Mouse (Mus musculus) left cerebral cortex, adult 18-20 months (tissue): ENCODE measurements around the gene Atp5e. TPM values are rescaled to one million over a fixed set of nuclear protein-coding genes. Genes with fewer than 3 reads are reported as not detected.

Experiments used
- DNase-seq, 2 experiments: peaks; one replicate each; pipeline ENCODE4 v3.0.0; 2021 to 2022; ENCODE audit warnings: low spot score in 2 of 2, mixed read lengths in 1 of 2
- total RNA-seq, 2 experiments: library from RNA; stranded (reverse); gene quantifications; 2 replicates each; pipeline ENCODE4 v1.2.3; 2021

The Atp5e gene
- total RNA-seq, 2 experiments from 2014 or later: 311 to 338 TPM

DNA sequence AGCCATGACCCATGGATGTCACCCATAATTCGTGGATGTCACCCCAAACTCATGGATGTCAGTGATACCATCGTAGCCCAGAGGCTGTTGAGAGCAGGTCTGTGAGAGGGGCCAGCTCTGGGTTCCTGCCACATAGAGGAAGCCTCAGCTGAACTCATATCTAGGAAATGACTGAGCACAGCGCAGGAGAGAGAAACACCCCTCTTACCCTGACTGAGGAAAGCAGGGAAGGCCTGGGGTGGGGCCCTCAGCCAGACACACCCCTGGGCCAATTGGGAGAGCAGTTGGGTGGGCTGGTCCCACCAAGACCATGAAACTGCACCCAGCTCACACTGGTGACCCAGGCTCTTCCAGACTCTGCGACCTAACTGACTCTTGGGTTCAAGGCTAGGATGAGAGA lies 13.6 kb downstream of the Atp5e start, which contains the start of gene Tubb1:
TSS of gene Tubb1 (plus strand) at position 343 of the 400 bp plus-strand sequence.
- DNase-seq: no peak

DNA sequence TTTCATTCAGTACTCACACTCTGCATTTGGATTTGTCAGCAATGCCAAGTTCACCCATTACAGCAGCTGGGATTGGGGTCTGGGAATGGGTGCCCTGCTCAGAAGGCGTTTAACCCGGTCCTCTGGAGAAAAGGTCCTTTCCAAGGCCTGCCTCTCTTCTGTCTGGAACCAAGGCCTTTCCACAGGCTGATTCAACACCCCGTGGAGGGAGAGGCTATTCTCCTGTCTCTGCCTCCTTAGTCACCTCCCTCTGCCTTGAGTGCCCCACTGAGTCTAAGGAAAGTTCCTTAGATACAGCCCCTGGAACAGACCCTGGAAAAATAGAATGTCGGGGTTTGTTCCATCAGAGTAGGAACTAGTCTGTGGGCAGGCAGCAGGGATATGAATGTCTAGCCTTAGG lies 15.5 kb downstream of the Atp5e start:
- DNase-seq: no peak

DNA sequence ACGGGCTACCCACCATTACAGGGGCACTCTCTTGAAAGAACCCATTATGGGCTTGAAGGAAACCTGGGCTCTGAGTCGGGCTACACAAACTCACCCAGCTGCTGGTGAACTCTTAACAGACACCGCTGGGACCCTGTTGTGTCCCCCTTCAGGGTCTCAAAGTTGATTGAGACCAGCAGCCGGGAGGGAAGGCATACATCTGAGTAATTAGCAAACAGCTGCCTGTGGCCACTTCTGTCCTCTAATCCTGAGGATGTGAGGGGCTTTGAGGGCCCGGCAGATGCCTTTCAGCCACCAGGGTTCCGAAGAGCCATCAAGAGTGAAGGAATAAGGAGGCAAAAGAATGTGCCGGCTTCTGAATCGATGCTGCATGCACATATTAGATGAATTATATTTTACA lies 17.0 kb downstream of the Atp5e start:
- no peak for DNase-seq

DNA sequence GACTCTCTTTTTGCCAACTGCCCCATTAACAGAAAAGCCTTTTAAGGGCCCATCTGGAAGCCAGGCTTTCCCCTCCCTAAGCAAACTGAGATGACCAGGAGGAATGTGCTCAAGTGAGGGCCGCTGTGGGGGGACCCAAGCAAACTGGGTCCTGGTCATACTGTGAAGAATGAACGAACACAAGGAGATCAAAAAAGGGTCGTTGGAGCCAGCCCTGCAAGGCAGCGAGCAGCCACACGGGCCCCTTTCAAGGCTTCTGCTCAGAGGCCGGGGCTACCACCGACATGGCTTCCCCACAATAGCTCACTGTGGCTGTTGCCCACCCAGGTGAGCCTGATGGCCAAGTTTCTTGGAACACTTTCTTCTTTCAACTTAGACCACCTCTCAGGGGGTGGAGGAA lies 17.4 kb downstream of the Atp5e start:
- no peak for DNase-seq

DNA sequence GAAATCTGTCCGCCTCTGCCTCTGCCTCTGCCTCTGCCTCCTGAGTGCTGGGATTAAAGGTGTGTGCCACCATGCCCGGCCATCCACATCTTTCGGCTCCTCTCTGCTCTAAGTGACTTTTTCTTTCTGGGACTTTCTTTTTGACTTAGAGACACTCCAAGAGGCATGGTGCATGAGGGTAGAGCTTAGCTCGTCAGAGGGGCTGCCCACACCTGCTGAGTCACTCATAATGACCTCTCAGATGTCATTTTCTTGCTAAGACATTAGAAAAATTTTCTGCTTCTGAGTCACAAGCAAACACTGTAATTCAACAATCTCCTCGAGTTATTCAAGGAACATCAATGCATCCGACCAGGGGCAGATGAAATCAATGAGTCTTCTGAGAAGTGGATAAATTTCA lies 18.9 kb downstream of the Atp5e start:
- no peak for DNase-seq

DNA sequence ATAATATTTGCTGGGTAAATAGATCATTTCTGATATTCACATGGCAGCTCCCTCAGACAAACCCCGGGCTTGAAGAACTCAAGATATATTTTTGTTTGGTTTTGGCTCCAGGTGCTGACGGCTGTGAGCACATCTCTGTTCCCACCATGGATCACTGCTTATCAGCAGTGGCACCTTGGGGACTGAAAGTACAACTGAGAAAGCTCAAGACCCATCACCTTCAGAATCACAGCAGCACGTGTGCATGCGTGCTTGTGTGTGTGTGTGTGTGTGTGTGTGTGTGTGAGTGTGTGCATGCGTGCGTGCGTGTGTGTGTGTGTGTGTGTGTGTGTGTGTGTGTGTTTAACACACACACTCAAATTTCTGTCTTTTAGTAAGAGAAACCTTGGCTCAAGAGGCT lies 19.5 kb downstream of the Atp5e start:
- no peak for DNase-seq

DNA sequence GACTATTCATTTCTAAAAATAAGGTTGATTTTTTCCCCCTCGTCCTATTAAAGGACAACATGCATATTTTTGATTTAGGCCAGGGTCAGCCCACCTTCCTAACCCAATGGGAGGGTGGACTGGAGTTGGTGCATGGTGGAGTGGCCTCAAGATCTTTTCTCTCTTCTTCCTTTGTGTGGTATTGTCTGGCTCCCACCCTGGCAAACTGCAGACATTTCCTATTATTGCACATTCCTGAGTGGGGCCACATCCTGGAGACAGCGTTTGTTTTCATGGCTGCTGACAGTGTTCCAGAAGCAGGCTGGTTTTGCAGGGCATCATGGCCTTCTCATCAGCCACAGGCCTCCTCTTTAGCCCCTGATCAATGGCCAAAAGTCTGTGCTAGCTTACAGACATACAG lies 20.9 kb downstream of the Atp5e start:
- DNase-seq: no peak

DNA sequence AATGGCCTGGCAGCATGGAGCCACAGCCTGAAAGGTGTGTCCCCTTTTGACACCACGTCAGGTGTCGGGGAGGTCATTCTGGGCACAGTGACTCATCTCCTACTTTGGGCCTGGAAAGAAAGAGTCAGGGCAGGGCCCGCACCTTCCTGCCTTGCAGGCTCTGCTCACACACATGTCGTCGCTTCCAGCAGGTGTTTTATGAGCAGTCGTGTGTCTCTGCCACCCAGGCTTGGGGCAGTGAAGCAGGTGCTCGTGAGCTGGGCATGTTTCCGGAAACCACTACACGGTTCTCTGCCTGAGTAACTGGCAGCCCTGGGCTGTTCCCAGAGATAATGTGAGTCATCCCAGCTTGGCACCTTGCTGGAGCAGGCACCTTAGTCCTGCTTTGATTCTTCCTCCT lies 21.4 kb downstream of the Atp5e start:
- DNase-seq: no peak

DNA sequence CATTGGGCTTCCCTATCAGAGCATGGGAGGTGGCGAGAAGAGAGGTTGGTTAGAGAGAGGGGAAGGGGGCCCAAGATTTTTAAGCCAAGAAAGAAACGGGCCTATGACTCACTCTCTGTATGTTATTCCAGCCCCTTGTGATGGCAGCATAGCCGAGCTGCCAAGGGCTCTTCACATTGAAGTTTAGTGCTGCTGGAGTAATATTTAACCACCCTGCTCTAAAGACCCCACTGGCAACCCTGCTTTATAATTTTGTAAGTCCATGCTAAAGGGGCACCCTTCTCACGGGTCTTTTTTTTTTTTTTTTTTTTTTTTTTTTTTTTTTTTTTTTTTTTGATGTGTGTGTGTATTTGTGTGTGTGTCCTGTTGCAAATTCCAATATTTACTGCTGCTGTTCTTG lies 22.0 kb downstream of the Atp5e start:
- no peak for DNase-seq

DNA sequence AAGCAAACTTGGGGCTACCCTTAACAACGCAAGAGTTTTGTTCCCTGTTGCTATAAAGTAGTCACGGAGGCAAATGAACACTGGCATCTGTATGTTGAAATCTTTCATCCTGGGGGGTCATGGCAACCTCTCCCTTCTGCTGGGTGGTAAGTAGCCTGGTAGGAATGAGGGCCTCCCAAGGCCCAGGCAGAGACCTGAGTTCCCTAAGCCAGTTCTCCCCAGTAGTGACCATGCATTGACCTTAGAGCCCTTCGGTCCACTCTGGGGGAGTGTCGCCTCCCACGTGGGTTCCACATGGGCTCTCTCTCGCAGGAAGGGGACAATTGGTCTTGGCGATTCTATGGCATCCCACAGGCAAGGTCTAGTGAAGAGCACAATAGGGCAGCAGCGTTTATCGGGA lies 23.9 kb downstream of the Atp5e start:
- DNase-seq: no peak

DNA sequence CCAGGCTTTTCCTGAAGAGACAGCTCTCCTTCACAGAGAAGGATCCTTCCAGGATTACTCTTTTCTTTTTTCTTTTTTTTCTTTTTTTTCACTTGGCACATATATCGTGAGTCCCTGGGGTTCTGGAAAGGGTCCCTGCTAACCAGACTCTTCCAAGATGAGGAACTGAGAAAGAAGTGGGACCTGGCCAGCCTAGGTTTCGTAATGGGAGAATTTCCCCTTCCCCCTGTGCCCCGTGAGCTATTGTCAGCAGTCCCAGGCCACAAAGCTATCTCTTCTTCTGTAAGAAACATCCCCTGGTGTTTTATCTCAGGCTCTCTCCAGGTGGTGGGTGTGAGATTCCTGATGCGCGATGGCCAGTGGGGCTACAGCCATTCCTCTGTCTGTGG lies 24.5 kb downstream of the Atp5e start:
- no peak for DNase-seq

DNA sequence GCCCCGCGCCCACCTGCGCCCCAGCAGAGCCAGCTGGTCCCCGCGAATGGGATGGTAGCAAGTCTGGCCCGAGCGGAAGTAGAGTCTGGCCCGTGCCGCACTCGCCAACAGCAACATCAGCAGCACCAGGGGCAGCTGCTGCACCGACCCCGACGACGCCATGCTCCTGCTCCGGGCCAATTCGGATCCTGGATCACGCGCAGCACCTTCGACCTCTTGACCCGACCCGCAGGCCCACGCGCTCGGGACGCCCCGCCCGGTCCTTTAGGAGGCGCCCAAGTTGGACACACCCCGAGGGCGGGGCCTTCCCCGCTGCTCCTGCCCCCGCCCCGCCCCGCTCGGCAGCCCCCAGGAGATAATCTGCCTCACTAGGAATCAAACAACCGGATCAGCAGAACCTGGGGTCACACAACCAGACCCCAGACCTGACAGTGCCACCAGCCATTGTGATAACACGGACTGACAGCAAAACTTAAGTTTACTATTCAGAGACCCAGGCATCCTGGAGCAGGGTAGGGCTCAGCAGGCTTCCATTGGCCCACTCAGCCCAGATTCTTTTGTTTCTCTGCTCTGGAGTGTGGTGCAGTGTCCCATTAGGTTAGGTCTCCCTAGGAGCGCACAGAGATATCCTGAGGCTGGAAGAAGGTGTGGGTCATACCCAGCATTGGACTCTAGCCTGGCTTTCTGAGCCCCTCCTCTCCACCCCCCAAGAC lies 25.0 kb downstream of the Atp5e start, which contains the start of gene Ctsz:
TSS of gene Ctsz (minus strand) at position 303 of the 713 bp plus-strand sequence.
- DNase-seq: peak; percentile 37 to 38

DNA sequence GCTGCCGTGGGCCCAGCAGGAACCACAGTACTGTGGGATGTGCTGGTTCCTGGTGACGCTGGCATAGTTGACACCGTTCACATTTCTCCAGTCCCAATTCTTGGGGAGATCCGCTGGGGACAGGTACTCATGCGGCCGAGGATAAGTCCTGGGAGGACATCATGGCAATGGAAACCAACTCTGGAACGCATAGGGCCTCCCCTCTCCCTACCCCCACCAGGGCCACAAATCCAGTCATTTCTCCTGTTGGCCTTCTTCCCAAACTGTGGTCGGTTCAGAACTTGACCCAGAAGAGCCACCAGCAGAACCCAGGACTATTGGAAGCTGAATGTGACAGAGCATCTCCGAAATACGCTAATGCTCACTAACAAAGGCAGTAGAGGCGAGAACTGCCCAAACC lies 25.7 kb downstream of the Atp5e start:
- DNase-seq: no peak

DNA sequence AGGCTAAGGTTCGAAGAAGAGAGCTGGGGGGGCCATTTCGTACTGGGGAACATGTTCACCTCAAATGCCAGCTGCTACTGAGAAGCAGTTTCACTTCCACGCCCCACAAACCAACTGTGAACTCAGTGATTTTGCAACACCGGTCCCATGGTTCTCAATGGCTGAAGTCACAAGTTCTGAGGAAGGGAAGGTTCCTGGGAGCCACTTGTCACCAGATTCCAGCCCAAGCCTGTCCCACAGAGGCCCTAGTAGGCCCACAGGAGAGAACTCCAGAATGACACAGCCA lies 26.3 kb downstream of the Atp5e start:
- no peak for DNase-seq

DNA sequence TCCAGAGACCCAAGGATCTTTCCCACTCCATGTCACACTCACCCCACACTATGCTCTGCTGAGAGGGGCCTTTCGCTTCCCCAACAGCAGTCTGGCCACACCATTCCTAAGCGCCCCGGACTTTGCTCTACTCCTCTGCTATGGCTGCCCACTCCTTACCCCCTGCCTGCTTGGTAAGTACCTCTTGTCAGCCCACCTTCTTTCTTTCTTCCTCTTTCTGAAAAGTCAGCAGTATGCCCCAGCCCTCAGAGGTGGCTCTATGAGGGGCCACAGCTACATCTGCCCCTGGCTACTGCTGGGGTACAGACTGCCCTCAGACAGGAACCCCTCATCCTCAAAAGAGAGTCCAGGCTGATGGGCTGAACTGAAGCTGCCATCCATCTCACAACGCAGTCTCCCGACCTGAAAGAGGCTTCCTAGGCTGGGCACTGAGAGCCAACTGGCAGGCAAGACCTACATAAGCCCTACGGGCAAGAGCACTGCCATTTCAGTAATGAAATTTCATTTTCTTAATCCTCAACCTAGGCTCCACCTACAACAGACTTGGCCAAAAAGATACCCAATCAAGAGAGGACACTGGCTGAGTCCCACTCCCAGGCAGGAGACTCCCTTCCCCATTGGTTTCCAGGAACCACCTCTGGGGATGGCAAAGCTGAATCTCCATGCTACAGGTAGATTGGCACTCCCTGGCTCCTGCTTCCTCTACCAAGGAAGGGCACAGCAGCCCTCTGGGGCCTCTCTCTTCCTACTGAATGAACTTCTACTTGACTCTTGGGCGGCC lies 26.8 kb downstream of the Atp5e start:
- no peak for DNase-seq

DNA sequence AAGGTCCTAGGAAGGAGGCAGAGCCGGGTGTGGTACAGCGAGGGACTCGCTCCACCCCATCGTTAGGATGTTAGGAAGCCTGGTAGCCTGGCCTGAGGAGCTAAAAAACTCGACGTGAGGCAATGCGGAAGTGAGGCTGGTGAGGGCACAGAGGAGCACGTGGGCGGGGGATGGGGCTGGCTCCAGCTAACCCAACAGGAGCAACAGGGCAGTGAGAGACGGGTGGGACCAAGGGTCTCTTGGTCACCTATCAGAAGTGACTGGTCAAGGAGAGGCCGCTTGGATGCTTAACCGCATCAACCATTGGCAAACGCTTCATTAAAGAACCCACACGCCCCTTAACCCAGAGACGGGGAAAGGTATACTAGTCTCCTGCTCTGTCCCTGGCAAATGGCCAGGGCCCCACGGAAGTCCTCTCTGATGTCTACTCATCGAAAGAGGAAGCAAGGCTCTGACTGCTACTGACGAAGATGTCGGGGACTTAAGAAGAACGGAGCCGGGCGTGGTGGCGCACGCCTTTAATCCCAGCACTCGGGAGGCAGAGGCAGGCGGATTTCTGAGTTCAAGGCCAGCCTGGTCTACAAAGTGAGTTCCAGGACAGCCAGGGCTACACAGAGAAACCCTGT lies 27.7 kb downstream of the Atp5e start:
- no peak for DNase-seq

DNA sequence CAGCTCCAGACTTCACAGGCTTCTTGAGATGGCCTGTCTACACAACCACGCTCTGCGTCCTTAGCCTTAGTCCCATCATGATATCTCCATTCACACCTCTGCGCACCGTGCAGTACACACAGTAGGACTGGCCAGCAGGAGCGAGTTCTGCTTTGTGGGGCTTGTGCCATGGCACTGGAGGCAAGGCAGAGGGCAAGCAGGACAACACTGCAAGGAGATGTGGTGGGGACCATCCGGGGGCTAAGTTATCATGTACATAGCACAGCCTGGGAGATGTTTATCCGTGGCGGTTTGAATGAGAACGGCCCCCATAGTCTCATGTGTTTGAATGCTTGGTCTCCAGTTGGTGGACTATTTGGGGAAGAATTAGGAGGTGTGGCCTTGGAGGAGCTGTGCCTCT lies 29.0 kb downstream of the Atp5e start:
- DNase-seq: no peak

DNA sequence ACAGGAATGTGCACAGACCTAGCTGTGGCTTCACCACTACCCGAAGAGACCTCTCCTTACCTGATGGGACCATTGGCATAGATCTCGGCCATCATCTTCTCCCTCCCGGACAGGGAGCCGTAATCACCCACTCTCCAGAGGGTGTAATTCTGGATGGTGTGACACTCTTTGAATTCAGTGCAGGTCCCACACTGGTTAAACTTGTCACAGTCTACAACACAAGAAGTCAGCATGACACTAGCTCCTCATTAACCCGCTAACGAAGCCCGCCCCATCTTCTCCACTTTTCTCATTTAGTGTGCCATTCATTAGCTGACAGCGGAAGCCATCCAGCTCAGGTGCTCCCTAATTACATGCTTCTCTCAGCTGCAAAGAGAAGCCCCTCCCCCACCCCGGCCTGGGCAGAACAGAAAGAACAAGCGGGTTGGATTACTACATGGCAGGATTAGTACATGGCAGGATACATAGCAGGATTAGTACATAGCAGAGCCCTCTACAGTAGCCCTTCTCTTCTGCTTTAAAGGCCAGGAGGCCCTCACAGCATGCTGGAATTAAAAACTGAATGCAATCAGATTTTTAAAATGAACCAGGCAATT lies 34.8 kb downstream of the Atp5e start:
- DNase-seq: no peak

DNA sequence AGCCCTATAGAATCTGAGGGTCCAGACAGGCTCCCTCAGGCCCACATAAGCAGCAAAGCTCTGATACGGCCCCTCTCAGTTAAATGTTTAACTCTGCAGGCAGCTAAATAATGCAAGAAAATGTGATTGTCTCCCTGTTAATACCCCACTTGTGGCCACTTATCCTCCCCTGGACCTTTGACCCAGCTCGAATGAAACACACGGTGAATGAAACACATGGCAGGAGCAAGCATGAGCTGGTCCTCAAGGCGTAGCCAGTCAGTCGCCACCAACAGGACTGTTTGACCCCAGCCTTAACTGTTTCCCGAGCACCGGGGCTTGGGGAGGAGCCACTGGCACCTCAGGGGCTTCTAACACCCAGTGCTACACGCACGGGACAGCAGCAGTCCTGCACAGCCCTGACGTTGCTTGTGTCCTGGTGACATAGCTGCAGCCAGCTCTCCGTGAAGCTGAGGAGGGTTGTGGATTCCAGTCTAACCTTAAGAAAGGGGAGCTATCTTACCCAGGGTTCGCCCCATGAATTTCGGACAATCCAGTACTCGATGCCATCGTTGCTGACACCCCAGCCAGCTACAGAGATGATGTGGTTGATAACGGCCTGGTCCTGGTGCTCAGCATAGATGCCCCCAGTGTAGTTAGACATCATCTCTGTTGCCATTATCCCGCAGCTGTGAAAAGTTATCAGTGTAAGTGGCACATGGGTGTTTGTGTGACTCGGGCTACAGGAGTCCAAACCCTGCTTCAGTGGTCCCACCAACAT lies 35.6 kb downstream of the Atp5e start:
- no peak for DNase-seq

DNA sequence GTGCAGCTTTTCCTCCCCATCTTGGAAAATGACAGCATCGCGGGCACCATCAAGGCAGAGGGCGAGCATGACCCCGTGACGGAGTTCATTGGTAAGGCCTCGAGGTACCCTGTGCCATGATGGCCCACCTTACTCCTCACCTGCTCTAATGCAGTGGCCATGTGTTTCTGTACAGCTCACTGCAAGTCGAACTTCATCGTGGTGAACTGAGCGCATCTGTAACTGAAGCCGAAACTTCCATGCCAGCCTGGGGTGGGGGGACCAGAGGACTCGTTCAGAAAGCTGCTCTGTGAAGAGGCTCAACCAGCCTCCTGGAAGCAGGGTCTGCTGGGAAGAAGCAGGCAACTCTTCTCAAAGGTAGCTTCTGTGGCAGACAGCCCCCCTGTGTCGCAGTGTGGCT lies 37.0 kb downstream of the Atp5e start:
- no peak for DNase-seq

DNA sequence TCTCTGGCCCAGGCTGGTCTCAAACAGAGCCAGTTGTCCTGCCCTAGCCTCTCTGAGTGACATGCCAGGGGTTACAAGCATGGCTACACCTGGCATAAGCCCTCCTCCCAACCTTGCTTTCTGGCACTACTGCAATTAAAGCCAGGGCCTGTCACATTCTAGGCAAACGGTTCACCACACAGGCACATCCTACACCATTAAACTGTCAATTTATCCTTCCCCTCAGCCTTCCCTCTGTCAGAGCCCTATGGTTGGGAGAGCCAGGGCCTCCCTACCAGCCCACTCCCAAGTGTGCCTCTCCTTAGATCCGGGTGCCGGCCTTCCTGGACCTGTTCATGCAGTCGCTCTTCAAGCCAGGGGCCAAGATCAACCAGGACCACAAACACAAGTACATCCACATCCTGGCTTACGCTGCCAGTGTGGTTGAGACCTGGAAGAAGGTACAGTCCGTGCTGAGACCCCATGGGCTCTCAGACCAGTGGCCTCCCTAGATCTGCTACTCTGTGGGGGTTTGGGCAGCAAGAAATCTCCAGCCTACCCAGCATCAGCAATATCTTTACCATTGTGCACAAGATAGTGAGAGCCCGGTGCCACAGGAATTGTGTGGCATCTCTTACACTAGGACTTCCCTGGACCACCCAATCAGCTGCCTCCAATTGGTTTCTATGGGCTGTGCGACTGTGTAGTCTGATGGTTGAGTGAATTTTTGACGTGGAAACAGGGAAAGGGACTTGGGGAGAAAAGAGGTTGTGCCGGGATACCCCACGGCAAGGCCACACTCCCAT lies 39.4 kb downstream of the Atp5e start:
- DNase-seq: no peak
